Mouse (Mus musculus) embryonic fibroblast, embryonic 13.5 days (primary cell): ENCODE measurements around the gene H2-T24. TPM values are rescaled to one million over a fixed set of nuclear protein-coding genes. Genes with fewer than 3 reads are reported as not detected.
"Not testable (repeated sequence)": the region's sequence is repeated elsewhere in the genome, so short reads cannot be mapped to it uniquely, and the experiment has no call there.

ENCODE experiments used
- H3K27ac ChIP-seq: 2 replicates; pipeline ENCODE4 v1.5.1; 2012; ENCODE audit warnings: low read length, control low read depth, inconsistent platforms; ENCODE audit not compliant: insufficient read depth
- H3K4me1 ChIP-seq: 2 replicates; pipeline ENCODE4 v1.6.1; 2011; ENCODE audit warnings: low read length; ENCODE audit not compliant: control insufficient read depth, insufficient read depth
- H3K4me3 ChIP-seq: 2 replicates; pipeline ENCODE4 v1.5.1; 2011; ENCODE audit warnings: mild to moderate bottlenecking, control low read depth, low read length; ENCODE audit not compliant: insufficient read depth
- CTCF ChIP-seq: IDR thresholded peaks from 2 replicates; pipeline ENCODE4 v1.5.1; 2011; ENCODE audit warnings: mild to moderate bottlenecking, control low read depth, low read length, moderate library complexity, borderline replicate concordance; ENCODE audit not compliant: insufficient read depth
- POLR2A ChIP-seq: IDR thresholded peaks from 2 replicates; pipeline ENCODE4 v1.6.1; 2011; ENCODE audit warnings: low read depth, mild to moderate bottlenecking, control low read depth, low read length, moderate library complexity
- polyA plus RNA-seq: library from polyadenylated mRNA; stranded (reverse); fragments of >200 nt; gene quantifications from 2 replicates; pipeline ENCODE4 v1.2.4, GENCODE M21; 2011; ENCODE audit warnings: low read depth; ENCODE audit not compliant: missing spikeins, insufficient read length

The H2-T24 gene
- not detected in 2 replicates for polyA plus RNA-seq

GRCm38 (mm10) chr17:36020191-36021073 lies at the start of gene H2-T24:
Gene H2-T24, minus strand, starts transcription at chr17:36020560.
- TF ChIP-seq CTCF (no peak), POLR2A (no peak)
- Histone ChIP-seq H3K4me3 (no peak within 1 kb of the TSS), H3K27ac (peak within 1 kb of the TSS; percentile 19), H3K4me1 (no peaks in the 10 kb centered on the region)

GRCm38 (mm10) chr17:36060829-36061228 lies 40.5 kb upstream of the H2-T24 start:
- TF ChIP-seq CTCF, result peak; percentile 45
- TF ChIP-seq POLR2A, result no peak
- H3K4me1 ChIP-seq, result no peaks in the 10 kb centered on the region
- H3K4me3 ChIP-seq, result no peak overlapping the region
- H3K27ac ChIP-seq, result no peak overlapping the region

- H3K4me3 ChIP-seq, H3K27ac ChIP-seq, H3K4me1 ChIP-seq: not testable (repeated sequence)
Observed at GRCm38 (mm10) chr17:36058362-36058761, 38.0 kb upstream of the H2-T24 start, which contains the start of gene Gm11127. Gene Gm11127, minus strand, starts transcription at chr17:36058371.

- not testable (repeated sequence) for H3K4me1 ChIP-seq, H3K4me3 ChIP-seq, H3K27ac ChIP-seq
Observed at GRCm38 (mm10) chr17:36057927-36058326, 37.6 kb upstream of the H2-T24 start.

- TF ChIP-seq POLR2A, result no peak
- TF ChIP-seq CTCF, result no peak
- peak overlapping the region; percentile 39 for H3K4me3 ChIP-seq
- 0 out of 2 replicates have a peak overlapping the region, but pooled peaks have one; percentile 8 for H3K27ac ChIP-seq
- H3K4me1 ChIP-seq, result no peaks in the 10 kb centered on the region; the same call in 1 of the 2 replicates
Observed at GRCm38 (mm10) chr17:36043286-36043685, 22.9 kb upstream of the H2-T24 start.

GRCm38 (mm10) chr17:36042610-36043169 lies 22.3 kb upstream of the H2-T24 start, which contains the start of the genes H2-T22 and Gm6034:
Gene H2-T22, minus strand, starts transcription at chr17:36042747.
Gene Gm6034, plus strand, starts transcription at chr17:36042961.
- Histone ChIP-seq H3K4me3 (peak within 1 kb of the TSS; percentile 39), H3K27ac (0 out of 2 replicates have a peak within 1 kb of the TSS, but pooled peaks have one; percentile 8)
- not testable (repeated sequence) for H3K4me1 ChIP-seq
- peak; percentile 93 for TF ChIP-seq POLR2A

GRCm38 (mm10) chr17:36042055-36042454 lies 21.7 kb upstream of the H2-T24 start:
- peak overlapping the region; percentile 39 for H3K4me3 ChIP-seq
- not testable (repeated sequence) for H3K4me1 ChIP-seq, H3K27ac ChIP-seq

- not testable (repeated sequence) for H3K4me1 ChIP-seq, H3K4me3 ChIP-seq, H3K27ac ChIP-seq
Observed at GRCm38 (mm10) chr17:36040604-36041003, 20.2 kb upstream of the H2-T24 start.

GRCm38 (mm10) chr17:36036126-36036525 lies 15.8 kb upstream of the H2-T24 start:
- not testable (repeated sequence) for H3K27ac ChIP-seq, H3K4me1 ChIP-seq, H3K4me3 ChIP-seq

GRCm38 (mm10) chr17:36035010-36035638 lies 14.8 kb upstream of the H2-T24 start:
- H3K27ac ChIP-seq, H3K4me1 ChIP-seq, H3K4me3 ChIP-seq: not testable (repeated sequence)

- H3K4me1 ChIP-seq, H3K27ac ChIP-seq, H3K4me3 ChIP-seq: not testable (repeated sequence)
Observed at GRCm38 (mm10) chr17:36034524-36034923, 14.2 kb upstream of the H2-T24 start.
